Mouse (Mus musculus) ES-E14 (cell line): ENCODE measurements around the gene Hist1h2bn.
"Not testable (repeated sequence)": the region's sequence is repeated elsewhere in the genome, so short reads cannot be mapped to it uniquely, and the experiment has no call there.

Source experiments
- HCFC1 ChIP-seq: IDR thresholded peaks from 2 replicates; pipeline ENCODE4 v1.6.1; 2012; ENCODE audit warnings: low read length, inconsistent platforms, borderline replicate concordance; ENCODE audit not compliant: insufficient read depth
- MAFK ChIP-seq: IDR thresholded peaks from 2 replicates; pipeline ENCODE4 v1.6.1; 2014; ENCODE audit warnings: mild to moderate bottlenecking, low read depth, low read length, inconsistent platforms; ENCODE audit not compliant: insufficient read depth
- ZNF384 ChIP-seq: IDR thresholded peaks from 2 replicates; pipeline ENCODE4 v1.6.1; 2012; ENCODE audit warnings: low read depth, low read length, inconsistent platforms

GRCm38 (mm10) chr13:21754294-21755001, 525 bp downstream of the Hist1h2bn start:
- TF ChIP-seq MAFK, ZNF384, HCFC1: not testable (repeated sequence)
